Comparison of ENCODE assay signal across 26 mouse cellular contexts in genomic region chr15:79616729-79617128, GRCm38 (mm10). TPM values are rescaled to one million over a fixed set of nuclear protein-coding genes. Genes with fewer than 3 reads are reported as not detected.
A peak's percentile ranks its signal among the peaks of the same experiment; 100 is the strongest.
DNase-seq lines count a peak whose midpoint lies in the region; ATAC-seq and TF ChIP-seq lines count a peak whose summit lies in the region.
"Had no signal": no experiment of that assay in that cellular context is flagged by ENCODE, and none has a peak within 500 bp of the region (broad histone marks: within the 10 kb centered on the region; RNA-seq: fewer than 3 reads in every experiment).

No protein-coding gene starts in this region.

- H3K27ac ChIP-seq in intestine, postnatal 0 days (ENCODE audit: low read depth, low read length), result no peak overlapping the region
- no peak overlapping the region for H3K27ac ChIP-seq in intestine, embryonic 16.5 days (ENCODE audit: low read length)
- H3K27ac ChIP-seq: embryonic facial prominence, embryonic 15.5 days; gastrocnemius, adult 2 months; heart, embryonic 15.5 days; hindbrain, embryonic 14.5 days; limb, embryonic 12.5 days; stomach, embryonic 15.5 days had no signal

- H3K9ac ChIP-seq in intestine, postnatal 0 days (ENCODE audit: low read depth, low read length), result no peak overlapping the region
- no peak overlapping the region for H3K9ac ChIP-seq in intestine, embryonic 16.5 days (ENCODE audit: low read depth, low read length)
- H3K9ac ChIP-seq: embryonic facial prominence, embryonic 15.5 days; heart, embryonic 15.5 days; hindbrain, embryonic 14.5 days; limb, embryonic 12.5 days; stomach, embryonic 15.5 days had no signal

- H3K9me3 ChIP-seq in intestine, postnatal 0 days (ENCODE audit: control insufficient read depth), result no peaks in the 10 kb centered on the region
- no peaks in the 10 kb centered on the region for H3K9me3 ChIP-seq in intestine, embryonic 16.5 days (ENCODE audit: control insufficient read depth, low read length)
- H3K9me3 ChIP-seq: embryonic facial prominence, embryonic 15.5 days; G1E; heart, embryonic 15.5 days; limb, embryonic 12.5 days; stomach, embryonic 15.5 days had no signal

- no peak for ATAC-seq in intestine, postnatal 0 days
- ATAC-seq in intestine, embryonic 16.5 days, result no peak
- ATAC-seq: forebrain, embryonic 14.5 days had no signal

- H3K4me2 ChIP-seq in intestine, postnatal 0 days (replicated peaks; ENCODE audit: low read depth), result no peak overlapping the region
- no peak overlapping the region for H3K4me2 ChIP-seq in intestine, embryonic 16.5 days (ENCODE audit: low read depth, low read length)
- H3K4me2 ChIP-seq: embryonic facial prominence, embryonic 15.5 days; heart, embryonic 15.5 days; hindbrain, embryonic 14.5 days; limb, embryonic 12.5 days; midbrain, embryonic 11.5 days; stomach, embryonic 15.5 days had no signal

- DNase-seq in urinary bladder, postnatal 14 days (ENCODE audit: low spot score), result peak; percentile 19
- DNase-seq in urinary bladder, postnatal 10 days (ENCODE audit: low spot score), result no peak
- peak; percentile 38 for DNase-seq in NIH3T3 (ENCODE audit: low read depth)
- no peak for DNase-seq in adrenal gland, postnatal 4 days (ENCODE audit: low spot score in 2 of 2)
- no peak for DNase-seq in gastrocnemius, postnatal 4 days (ENCODE audit: low spot score in 2 of 2)
- DNase-seq: adrenal gland, postnatal 25 days; cerebellum, adult 11 months; cerebellum, adult 9-11 months; gastrocnemius, adult 2 months; heart, postnatal 4 days; kidney, adult 8-10 months; kidney, postnatal 10 days; lung, postnatal 10 days; thymus, adult 18-20 months; thymus, postnatal 36 days had no signal

- no peaks in the 10 kb centered on the region for H3K4me1 ChIP-seq in intestine, postnatal 0 days (replicated peaks; ENCODE audit: control insufficient read depth, insufficient read depth, low read length)
- H3K4me1 ChIP-seq in intestine, embryonic 16.5 days (ENCODE audit: control insufficient read depth, insufficient read depth, low read length), result no peaks in the 10 kb centered on the region
- H3K4me1 ChIP-seq: embryonic facial prominence, embryonic 15.5 days; heart, embryonic 15.5 days; stomach, embryonic 15.5 days had no signal

- TF ChIP-seq CTCF in intestine, postnatal 0 days (IDR thresholded peaks at IDR 0.05; ENCODE audit: low read depth), result peak; percentile 21; the same call in 1 of the 2 replicates

- no peaks in the 10 kb centered on the region for H3K27me3 ChIP-seq in intestine, postnatal 0 days (replicated peaks; ENCODE audit: control insufficient read depth, insufficient read depth, low read length)
- no peaks in the 10 kb centered on the region for H3K27me3 ChIP-seq in intestine, embryonic 16.5 days (replicated peaks; ENCODE audit: control insufficient read depth, insufficient read depth, low read length)
- H3K27me3 ChIP-seq: embryonic facial prominence, embryonic 15.5 days; heart, embryonic 15.5 days; limb, embryonic 12.5 days; stomach, embryonic 15.5 days had no signal

- H3K4me3 ChIP-seq in intestine, postnatal 0 days (ENCODE audit: low read depth, low read length), result no peak overlapping the region
- no peak overlapping the region for H3K4me3 ChIP-seq in intestine, embryonic 16.5 days (ENCODE audit: low read length)
- H3K4me3 ChIP-seq: embryonic facial prominence, embryonic 15.5 days; gastrocnemius, adult 2 months; heart, embryonic 15.5 days; limb, embryonic 12.5 days; stomach, embryonic 15.5 days had no signal

- 84% methylated on average over 5 of the region's 5 CpGs for WGBS in intestine, postnatal 0 days
- 82% methylated on average over 5 of the region's 5 CpGs for WGBS in intestine, embryonic 16.5 days

- H3K36me3 ChIP-seq in intestine, postnatal 0 days (ENCODE audit: control insufficient read depth, insufficient read depth), result no peaks in the 10 kb centered on the region
- no peaks in the 10 kb centered on the region for H3K36me3 ChIP-seq in intestine, embryonic 16.5 days (ENCODE audit: control insufficient read depth, insufficient read depth, low read length)
- H3K36me3 ChIP-seq: G1E; heart, embryonic 15.5 days; stomach, embryonic 15.5 days had no signal

RNA-seq across cellular contexts. Expression of gene Dmc1, which starts 11.8 kb away (rescaled TPM):
- polyA plus RNA-seq in intestine, postnatal 0 days (2015; fragmentation: Nextera tagmentation; extraction: Ambion mirVana), result 0.78 and 1.7 TPM in 2 replicates
- polyA plus RNA-seq in intestine, embryonic 16.5 days (2015; fragmentation: Nextera tagmentation; extraction: Ambion mirVana), result 1.1 and 1.7 TPM in 2 replicates
- 1 to 10 TPM; 5.1 to 5.7 TPM for total RNA-seq in adrenal gland, postnatal 4 days (2021)
- 1 to 10 TPM; 1.7 to 3.6 TPM for total RNA-seq in gastrocnemius, postnatal 4 days (2021)
- total RNA-seq: G1E; gastrocnemius, adult 2 months had no signal
- polyA plus RNA-seq: C2C12, G1E had no signal

RNA-seq across cellular contexts. Expression of gene Fam227a, which starts 42.0 kb away (rescaled TPM):
- 0.13 and 0.27 TPM in 2 replicates for polyA plus RNA-seq in intestine, postnatal 0 days (2015; fragmentation: Nextera tagmentation; extraction: Ambion mirVana)
- 0.60 and 0.72 TPM in 2 replicates for polyA plus RNA-seq in intestine, embryonic 16.5 days (2015; fragmentation: Nextera tagmentation; extraction: Ambion mirVana)
- total RNA-seq in adrenal gland, postnatal 4 days (2021), result 1 to 10 TPM; 5.3 to 5.6 TPM
- total RNA-seq in gastrocnemius, postnatal 4 days (2021), result 1 to 10 TPM; 1.7 to 2.1 TPM

RNA-seq across cellular contexts. Expression of gene Cby1, which starts 42.3 kb away (rescaled TPM):
- 22.3 and 23.1 TPM in 2 replicates for polyA plus RNA-seq in intestine, postnatal 0 days (2015; fragmentation: Nextera tagmentation; extraction: Ambion mirVana)
- 37.1 and 37.2 TPM in 2 replicates for polyA plus RNA-seq in intestine, embryonic 16.5 days (2015; fragmentation: Nextera tagmentation; extraction: Ambion mirVana)
- total RNA-seq in adrenal gland, postnatal 4 days (2021), result 10 to 100 TPM; 27.4 to 32.6 TPM
- total RNA-seq in gastrocnemius, postnatal 4 days (2021), result 10 to 100 TPM; 29.9 to 32.1 TPM

RNA-seq across cellular contexts. Expression of gene Tomm22, which starts 53.9 kb away (rescaled TPM):
- 207 and 211 TPM in 2 replicates for polyA plus RNA-seq in intestine, postnatal 0 days (2015; fragmentation: Nextera tagmentation; extraction: Ambion mirVana)
- polyA plus RNA-seq in intestine, embryonic 16.5 days (2015; fragmentation: Nextera tagmentation; extraction: Ambion mirVana), result 248 and 288 TPM in 2 replicates
- 100 to 1,000 TPM; 150 to 153 TPM for total RNA-seq in adrenal gland, postnatal 4 days (2021)
- total RNA-seq in gastrocnemius, postnatal 4 days (2021), result 100 to 1,000 TPM; 110 to 114 TPM

Comparison
In these comparisons a context has a peak if more than half of its experiments do, and no peak if none do; other contexts are left out.
1. DNase-seq: peak in urinary bladder, postnatal 14 days (single experiment) and NIH3T3 (single experiment); none in urinary bladder, postnatal 10 days (single experiment), adrenal gland, postnatal 4 days (0 of 2) and gastrocnemius, postnatal 4 days (0 of 2).